In genomic region chr1:155901348-155901747, GRCm38 (mm10) we compare ENCODE assay signal across 16 mouse cellular contexts.
"Had no signal": no experiment of that assay in that cellular context is flagged by ENCODE, and none has a peak within 500 bp of the region (broad histone marks: within the 10 kb centered on the region; RNA-seq: fewer than 3 reads in every experiment).

No protein-coding gene starts in this region.

- H3K27ac ChIP-seq: neural tube, embryonic 13.5 days; neural tube, embryonic 15.5 days; stomach, embryonic 15.5 days; stomach, postnatal 0 days had no signal

- H3K4me1 ChIP-seq: neural tube, embryonic 13.5 days; neural tube, embryonic 15.5 days; stomach, embryonic 15.5 days had no signal

- DNase-seq: retina, postnatal 1 day; right cerebral cortex, adult 18-20 months; right cerebral cortex, postnatal 14 days; right cerebral cortex, postnatal 25 days; right cerebral cortex, postnatal 4 days; spleen, adult 18-20 months; thymus, adult 18-20 months; thymus, adult 2 months; thymus, postnatal 14 days; thymus, postnatal 25 days; thymus, postnatal 36 days; thymus, postnatal 4 days had no signal

- H3K4me3 ChIP-seq: neural tube, embryonic 13.5 days; neural tube, embryonic 15.5 days; stomach, embryonic 15.5 days had no signal
